ENCODE assay signal across 19 mouse cellular contexts in genomic region chr4:106296412-106297086, GRCm38 (mm10). TPM values are rescaled to one million over a fixed set of nuclear protein-coding genes. Genes with fewer than 3 reads are reported as not detected.
DNase-seq lines count a peak whose midpoint lies in the region.
"Had no signal": no experiment of that assay in that cellular context is flagged by ENCODE, and none has a peak within 500 bp of the region (broad histone marks: within the 10 kb centered on the region; RNA-seq: fewer than 3 reads in every experiment).

No protein-coding gene starts in this region.

- no peaks in the 10 kb centered on the region for H3K36me3 ChIP-seq in macrophage (ENCODE audit: inconsistent target)
- H3K36me3 ChIP-seq: G1E; limb, embryonic 10.5 days; neural tube, embryonic 13.5 days; stomach, embryonic 15.5 days had no signal

- H3K79me2 ChIP-seq in macrophage (ENCODE audit: inconsistent target): no peaks in the 10 kb centered on the region

- H3K4me3 ChIP-seq in macrophage (ENCODE audit: inconsistent target): no peak overlapping the region
- H3K4me3 ChIP-seq: forebrain, embryonic 13.5 days; limb, embryonic 10.5 days; neural tube, embryonic 13.5 days; stomach, embryonic 15.5 days had no signal

- peak overlapping the region; percentile 46 for H3K27ac ChIP-seq in macrophage
- H3K27ac ChIP-seq: forebrain, embryonic 13.5 days; hindbrain, postnatal 0 days; limb, embryonic 10.5 days; neural tube, embryonic 13.5 days; stomach, embryonic 15.5 days had no signal

- WGBS in macrophage (ENCODE audit: missing documents): 58% methylated on average over 7 of the region's 7 CpGs

- DNase-seq in spleen, postnatal 36 days (ENCODE audit: low spot score in 2 of 2): peak; percentile 67 to 71
- DNase-seq in spleen, adult 12 weeks (ENCODE audit: low spot score): no peak
- DNase-seq in liver: peak; percentile 47
- no peak for DNase-seq in urinary bladder, adult 18-20 months (ENCODE audit: low spot score in 2 of 2)
- DNase-seq in kidney, postnatal 14 days: no peak
- no peak for DNase-seq in kidney, adult 18-20 months
- no peak for DNase-seq in urinary bladder, postnatal 25 days (ENCODE audit: low spot score)
- DNase-seq: cerebellum, postnatal 25 days; gastrocnemius, postnatal 14 days; heart, postnatal 14 days; kidney, adult 9 months; lung, embryonic 14.5 days had no signal

RNA-seq across cellular contexts. Expression of gene Usp24, which starts 19.5 kb away (rescaled TPM):
- total RNA-seq in macrophage (2018; cell fraction: chromatin; rRNA removed): 100 to 1,000 TPM in 15 of 26 experiments, 10 to 100 TPM in 11; 47.9 to 173 (median 110) TPM
- total RNA-seq in macrophage (2018; cell fraction: cytosol; rRNA removed): 10 to 100 TPM; 15.1 to 35.3 (median 24.4) TPM
- total RNA-seq in macrophage (2018; cell fraction: nucleus; rRNA removed): 10 to 100 TPM; 33.6 to 87.4 (median 56.0) TPM
- polyA plus RNA-seq in macrophage (2018): 16.9 to 23.8 TPM (median 18.5 TPM) in 3 replicates

Comparison
In these comparisons a context has a peak if more than half of its experiments do, and no peak if none do; other contexts are left out.
1. DNase-seq: peak in spleen, postnatal 36 days (2 of 2) and liver (single experiment); none in spleen, adult 12 weeks (single experiment), urinary bladder, adult 18-20 months (0 of 2), kidney, postnatal 14 days (single experiment), kidney, adult 18-20 months (single experiment) and urinary bladder, postnatal 25 days (single experiment).